Mouse (Mus musculus) kidney, adult 2 months (tissue): ENCODE data around the gene Syt9. TPM values are rescaled to one million over a fixed set of nuclear protein-coding genes. Genes with fewer than 3 reads are reported as not detected.
"Not testable (repeated sequence)": the region's sequence is repeated elsewhere in the genome, so short reads cannot be mapped to it uniquely, and the experiment has no call there.

Experiments used
- DNase-seq: peaks from one replicate; pipeline ENCODE4 v3.0.0; 2021
- H3K27ac ChIP-seq: fragments of 200-500 bp; 2 replicates; pipeline ENCODE4 v1.5.1; 2012; ENCODE audit warnings: low read depth, low read length, control low read depth, inconsistent platforms; ENCODE audit not compliant: insufficient read depth
- H3K27me3 ChIP-seq: fragments of 200-500 bp; replicated peaks from 2 replicates; pipeline ENCODE4 v1.6.1; 2012; ENCODE audit warnings: mild to moderate bottlenecking, moderate library complexity, low read length, inconsistent platforms; ENCODE audit not compliant: control insufficient read depth, insufficient read depth
- H3K36me3 ChIP-seq: fragments of 200-500 bp; 2 replicates; pipeline ENCODE4 v1.6.1; 2012; ENCODE audit warnings: mild to moderate bottlenecking, moderate library complexity, low read length, inconsistent platforms; ENCODE audit not compliant: control insufficient read depth, insufficient read depth
- H3K4me1 ChIP-seq: fragments of 200-500 bp; 2 replicates; pipeline ENCODE4 v1.6.1; 2011; ENCODE audit warnings: low read length; ENCODE audit not compliant: control insufficient read depth, insufficient read depth
- H3K4me3 ChIP-seq: fragments of 200-500 bp; 2 replicates; pipeline ENCODE4 v1.5.1; 2011; ENCODE audit warnings: mild to moderate bottlenecking, low read depth, low read length, control low read depth; ENCODE audit not compliant: insufficient read depth
- CTCF ChIP-seq: fragments of 200-500 bp; conservative IDR thresholded peaks from 2 replicates; pipeline ENCODE4 v1.5.1; 2011; ENCODE audit warnings: low read depth, mild to moderate bottlenecking, control low read depth, low read length, moderate library complexity, mixed read lengths; ENCODE audit not compliant: insufficient read depth, insufficient read length
- POLR2A ChIP-seq: fragments of 200-500 bp; IDR thresholded peaks from one replicate; pipeline ENCODE4 v1.6.1; 2011; ENCODE audit warnings: low read depth, low read length, control low read depth
- WGBS: fragments of 180-500 bp; shearing (Covaris S2); methylation state at CpG from one replicate; pipeline ENCODE4 v1.1.7; 2018; 5-methylcytosine and 5-hydroxymethylcytosine counted together
- polyA plus RNA-seq: library from polyadenylated mRNA; depleted of rRNA; stranded (reverse); fragments of >200 nt; gene quantifications from 2 replicates; pipeline ENCODE4 v1.2.3, GENCODE M21; 2012

The Syt9 gene
- polyA plus RNA-seq, 1 experiment, result 1.1 TPM

- WGBS, result 68% methylated on average over 1 of the region's 1 CpGs
- TF ChIP-seq CTCF, result no peak
- no peak for TF ChIP-seq POLR2A
- no peak overlapping the region for H3K27ac ChIP-seq
- H3K4me1 ChIP-seq, result no peaks in the 10 kb centered on the region
- H3K4me3 ChIP-seq, result no peak overlapping the region
- no peak for DNase-seq
- H3K36me3 ChIP-seq, result no peaks in the 10 kb centered on the region
- no peaks in the 10 kb centered on the region for H3K27me3 ChIP-seq
Observed at GRCm38 (mm10) chr7:107461699-107462440, 91.3 kb downstream of the Syt9 start.

GRCm38 (mm10) chr7:107462962-107463361 is 92.4 kb downstream of the Syt9 start:
- Histone ChIP-seq H3K4me1 (no peaks in the 10 kb centered on the region), H3K27me3 (no peaks in the 10 kb centered on the region), H3K27ac (no peak overlapping the region), H3K4me3 (no peak overlapping the region), H3K36me3 (no peaks in the 10 kb centered on the region)
- TF ChIP-seq CTCF (no peak), POLR2A (no peak)
- no peak for DNase-seq
- 14% methylated on average over 3 of the region's 3 CpGs for whole genome bisulfite sequencing

DNA sequence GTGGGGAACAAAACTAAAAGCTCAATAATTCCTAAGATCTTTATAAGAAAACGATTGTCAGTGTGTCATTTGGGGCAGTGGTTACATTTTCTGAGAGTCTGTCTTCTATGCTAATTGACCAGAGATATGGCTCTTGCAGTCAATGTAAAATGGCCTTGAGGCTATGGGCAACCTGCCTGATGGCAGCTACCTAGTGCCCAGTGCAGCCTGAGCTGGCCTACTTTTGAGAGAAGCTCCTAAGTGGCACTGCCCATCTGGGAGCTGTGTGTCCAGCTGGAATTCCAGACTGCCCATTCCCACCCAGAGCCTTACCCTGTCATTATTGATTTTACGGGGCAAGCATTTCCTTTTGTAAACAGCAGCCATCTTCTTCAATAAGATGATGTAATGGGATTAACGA is 94.6 kb downstream of the Syt9 start:
- WGBS, result 55% methylated on average over 3 of the region's 3 CpGs
- H3K27me3 ChIP-seq, result no peaks in the 10 kb centered on the region
- H3K4me1 ChIP-seq, result no peaks in the 10 kb centered on the region
- no peak overlapping the region for H3K4me3 ChIP-seq
- TF ChIP-seq POLR2A (no peak), CTCF (no peak)
- no peak for DNase-seq
- no peak overlapping the region for H3K27ac ChIP-seq
- H3K36me3 ChIP-seq, result no peaks in the 10 kb centered on the region

GRCm38 (mm10) chr7:107478979-107479965 is 108.7 kb downstream of the Syt9 start:
- Histone ChIP-seq H3K27ac (no peak overlapping the region), H3K4me3 (no peak overlapping the region)
- no peak for TF ChIP-seq POLR2A

DNA sequence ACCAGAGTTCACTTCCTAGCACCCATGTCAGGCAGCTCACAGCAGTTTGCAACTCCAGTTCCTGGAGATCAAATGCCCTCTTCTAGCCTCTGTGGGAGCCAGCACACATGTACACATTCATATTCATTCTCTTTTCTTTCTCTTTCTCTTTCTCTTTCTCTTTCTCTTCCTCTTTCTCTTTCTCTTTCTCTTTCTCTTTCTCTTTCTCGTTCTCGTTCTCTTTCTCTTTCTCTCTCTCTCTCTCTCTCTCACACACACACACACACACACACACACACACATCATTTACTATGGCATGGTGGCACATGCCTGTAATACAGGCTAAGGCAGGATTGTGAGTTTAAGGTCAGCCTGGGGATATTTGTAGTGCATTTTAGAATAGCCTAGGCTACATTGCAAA is 115.2 kb downstream of the Syt9 start:
- not testable (repeated sequence) for H3K4me1 ChIP-seq, DNase-seq, H3K27ac ChIP-seq, H3K27me3 ChIP-seq, H3K4me3 ChIP-seq, H3K36me3 ChIP-seq
- WGBS, result 87% methylated on average over 2 of the region's 2 CpGs

More at GRCm38 (mm10) chr7:107478979-107479965, 108.7 kb downstream of the Syt9 start:
- H3K27me3 ChIP-seq, result no peaks in the 10 kb centered on the region
- no peak for DNase-seq
- no peaks in the 10 kb centered on the region for H3K36me3 ChIP-seq
- no peaks in the 10 kb centered on the region for H3K4me1 ChIP-seq
- 27% methylated on average over 7 of the region's 7 CpGs for WGBS

GRCm38 (mm10) chr7:107495428-107495827 is 124.9 kb downstream of the Syt9 start:
- DNase-seq, result no peak
- H3K36me3 ChIP-seq, result no peaks in the 10 kb centered on the region
- no peak overlapping the region for H3K27ac ChIP-seq
- H3K27me3 ChIP-seq, result no peaks in the 10 kb centered on the region; the same call in 1 of the 2 replicates
- H3K4me3 ChIP-seq, result no peak overlapping the region
- TF ChIP-seq POLR2A, result no peak
- TF ChIP-seq CTCF, result no peak
- H3K4me1 ChIP-seq, result no peaks in the 10 kb centered on the region

- H3K27me3 ChIP-seq, result no peaks in the 10 kb centered on the region; the same call in 1 of the 2 replicates
- H3K4me3 ChIP-seq, result no peak overlapping the region
- DNase-seq, result no peak
- no peaks in the 10 kb centered on the region for H3K36me3 ChIP-seq
- TF ChIP-seq POLR2A (no peak), CTCF (no peak)
- no peak overlapping the region for H3K27ac ChIP-seq
- no peaks in the 10 kb centered on the region for H3K4me1 ChIP-seq
- 66% methylated on average over 7 of the region's 7 CpGs for WGBS
Observed at GRCm38 (mm10) chr7:107496923-107497322, 126.4 kb downstream of the Syt9 start.
